Mouse (Mus musculus): ENCODE measurements around the gene Zdhhc22. TPM values are rescaled to one million over a fixed set of nuclear protein-coding genes. Genes with fewer than 3 reads are reported as not detected.

The Zdhhc22 gene
- polyA plus RNA-seq, 1 experiment from 2014 or later, result 14.9 TPM

DNA sequence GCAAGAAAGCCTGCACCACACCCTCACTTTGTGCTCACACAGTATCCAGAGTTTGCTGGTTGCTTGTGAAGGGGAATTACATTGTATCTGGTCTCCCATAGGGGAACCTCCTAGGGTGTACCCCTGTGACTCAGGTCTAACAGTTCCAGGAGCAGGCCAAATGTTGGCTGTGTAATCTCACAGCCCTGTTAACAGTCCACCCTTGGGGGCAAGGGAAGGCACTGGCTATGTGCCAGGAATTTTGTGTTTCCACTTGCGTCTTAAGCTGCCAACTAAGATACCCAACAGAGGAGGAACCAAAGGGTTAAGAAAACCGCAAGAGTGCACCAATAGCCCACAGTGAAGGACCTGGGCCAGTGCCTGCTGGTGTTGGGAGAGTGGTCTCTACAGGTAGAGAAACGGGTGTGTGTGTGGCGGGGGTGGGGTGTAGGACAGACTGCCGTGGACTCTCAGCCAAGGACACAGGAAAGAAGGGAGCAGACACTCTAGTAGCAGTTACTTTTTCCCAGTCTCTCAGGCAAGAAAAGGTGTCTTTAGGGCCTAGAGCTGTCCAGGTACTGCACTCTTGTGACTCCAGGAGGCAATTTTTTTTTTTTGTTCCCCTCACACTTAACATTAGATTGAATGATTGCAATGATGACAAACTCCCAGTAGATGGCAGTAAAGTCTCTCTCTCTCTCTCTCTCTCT lies 10.1 kb upstream of the Zdhhc22 start:
- no peaks in the 10 kb centered on the region for H3K9me3 ChIP-seq (ENCODE audit: control insufficient read depth, low read length)
- H3K9ac ChIP-seq, result no peak overlapping the region
- no peaks in the 10 kb centered on the region for H3K36me3 ChIP-seq (replicated peaks; ENCODE audit: control insufficient read depth, insufficient read depth)
- DNase-seq (ENCODE audit: low spot score) (peak; percentile 78), ATAC-seq (ENCODE audit: low FRiP score) (peak; percentile 26; the same call in 1 of the 2 replicates)
- H3K4me3 ChIP-seq (replicated peaks; ENCODE audit: low read length), result no peak overlapping the region
- 54% methylated on average over 5 of the region's 5 CpGs for WGBS
- 0 out of 2 replicates have a peak, but pooled peaks cover 5% of the 10 kb centered on the region for H3K4me1 ChIP-seq (replicated peaks; ENCODE audit: control insufficient read depth, insufficient read depth, low read length)
- no peak overlapping the region for H3K27ac ChIP-seq
- H3K4me2 ChIP-seq (replicated peaks), result no peak overlapping the region
- H3K27me3 ChIP-seq (ENCODE audit: control insufficient read depth, insufficient read depth, low read length), result no peaks in the 10 kb centered on the region

DNA sequence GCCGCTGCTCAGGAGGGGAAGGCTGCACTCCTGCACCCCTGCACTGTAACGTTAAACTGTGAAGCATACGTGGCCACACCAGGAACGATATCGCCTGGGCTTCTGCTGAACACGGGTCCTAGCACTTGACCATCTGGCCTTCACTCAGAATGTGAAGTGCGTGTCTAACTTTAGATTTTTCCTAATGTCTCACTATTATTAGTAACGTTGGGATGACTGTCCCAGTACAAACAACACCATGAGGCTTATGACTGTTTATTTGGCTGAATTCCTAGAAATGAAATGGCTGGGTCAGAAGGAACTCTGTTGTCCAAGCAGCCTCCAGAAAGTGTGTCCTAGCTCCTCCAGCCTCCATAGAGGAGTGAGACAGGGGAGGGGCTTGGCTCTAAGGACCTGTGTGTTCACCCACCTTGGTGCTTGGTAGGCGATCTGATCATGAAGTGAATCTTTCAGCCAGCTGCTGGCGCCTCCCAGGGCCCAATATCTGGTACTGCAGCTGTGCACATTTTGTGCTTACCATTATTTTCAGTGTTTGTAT lies 9.1 kb upstream of the Zdhhc22 start:
- no peak for DNase-seq (ENCODE audit: low spot score)
- WGBS, result 81% methylated on average over 10 of the region's 10 CpGs
- peaks cover 7% of the 10 kb centered on the region; the same call in 1 of the 2 replicates for H3K4me1 ChIP-seq (replicated peaks; ENCODE audit: control insufficient read depth, insufficient read depth, low read length)

DNA sequence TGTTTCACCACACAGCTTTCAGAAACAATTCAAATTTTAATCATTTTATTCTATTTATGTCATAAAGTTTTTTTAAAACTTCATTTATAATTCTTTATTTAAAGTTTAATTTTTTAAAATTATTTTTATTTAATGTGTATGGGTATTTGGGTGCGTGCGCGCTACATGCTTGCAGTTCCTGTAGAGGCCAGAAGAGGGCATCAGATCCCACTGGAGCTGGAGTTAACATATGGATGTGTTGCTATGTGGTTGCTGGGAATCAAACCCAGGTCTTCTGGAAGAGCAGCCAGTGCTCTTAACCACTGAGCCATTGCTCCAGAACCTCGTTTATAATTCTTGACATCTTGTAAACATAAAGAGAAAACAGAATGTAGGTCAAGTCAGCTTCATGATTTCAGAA lies 8.5 kb upstream of the Zdhhc22 start:
- H3K36me3 ChIP-seq (replicated peaks; ENCODE audit: control insufficient read depth, insufficient read depth), result no peaks in the 10 kb centered on the region
- H3K27ac ChIP-seq, result no peak overlapping the region
- no peak overlapping the region for H3K4me3 ChIP-seq (replicated peaks; ENCODE audit: low read length)
- no peak overlapping the region for H3K4me2 ChIP-seq (replicated peaks)
- H3K27me3 ChIP-seq (ENCODE audit: control insufficient read depth, insufficient read depth, low read length), result no peaks in the 10 kb centered on the region
- WGBS, result 90% methylated on average over 4 of the region's 4 CpGs
- H3K9me3 ChIP-seq (ENCODE audit: control insufficient read depth, low read length), result no peaks in the 10 kb centered on the region
- peaks cover 11% of the 10 kb centered on the region; the same call in 1 of the 2 replicates for H3K4me1 ChIP-seq (replicated peaks; ENCODE audit: control insufficient read depth, insufficient read depth, low read length)
- DNase-seq (ENCODE audit: low spot score) (no peak), ATAC-seq (ENCODE audit: low FRiP score) (no peak)
- H3K9ac ChIP-seq, result no peak overlapping the region

More for the DNA sequence above, 9.1 kb upstream of the Zdhhc22 start:
- no peak overlapping the region for H3K4me3 ChIP-seq (replicated peaks; ENCODE audit: low read length)
- ATAC-seq (ENCODE audit: low FRiP score), result no peak
- H3K27me3 ChIP-seq (ENCODE audit: control insufficient read depth, insufficient read depth, low read length), result no peaks in the 10 kb centered on the region
- no peaks in the 10 kb centered on the region for H3K36me3 ChIP-seq (replicated peaks; ENCODE audit: control insufficient read depth, insufficient read depth)
- no peaks in the 10 kb centered on the region for H3K9me3 ChIP-seq (ENCODE audit: control insufficient read depth, low read length)
- no peak overlapping the region for H3K9ac ChIP-seq
- H3K27ac ChIP-seq, result no peak overlapping the region
- no peak overlapping the region for H3K4me2 ChIP-seq (replicated peaks)

DNA sequence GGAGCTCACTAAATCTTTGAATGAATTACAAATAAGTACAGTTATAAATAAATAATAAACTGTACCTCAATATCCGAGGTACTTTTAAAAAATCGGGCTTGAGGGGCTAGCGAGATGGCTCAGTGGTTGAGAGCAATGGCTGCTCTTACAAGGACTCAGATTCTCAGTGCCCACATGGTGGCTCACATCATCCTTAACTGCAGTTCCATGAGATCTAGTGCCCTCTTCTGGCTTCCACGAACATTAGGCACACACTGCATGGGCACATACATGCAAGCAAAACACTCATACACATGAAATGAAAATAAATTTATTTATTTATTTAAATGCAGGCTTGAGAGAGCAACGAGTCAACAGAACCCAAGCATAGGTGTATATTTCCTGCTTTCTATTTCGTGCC lies 5.7 kb upstream of the Zdhhc22 start:
- Histone ChIP-seq H3K4me2 (replicated peaks) (no peak overlapping the region), H3K4me3 (replicated peaks; ENCODE audit: low read length) (no peak overlapping the region), H3K9ac (no peak overlapping the region), H3K27ac (no peak overlapping the region), H3K27me3 (ENCODE audit: control insufficient read depth, insufficient read depth, low read length) (peaks cover 5% of the 10 kb centered on the region), H3K4me1 (replicated peaks; ENCODE audit: control insufficient read depth, insufficient read depth, low read length) (peaks cover 18% of the 10 kb centered on the region; the same call in 1 of the 2 replicates), H3K36me3 (replicated peaks; ENCODE audit: control insufficient read depth, insufficient read depth) (no peaks in the 10 kb centered on the region), H3K9me3 (ENCODE audit: control insufficient read depth, low read length) (no peaks in the 10 kb centered on the region)
- DNase-seq (ENCODE audit: low spot score) (no peak), ATAC-seq (ENCODE audit: low FRiP score) (no peak)
- 87% methylated on average over 6 of the region's 6 CpGs for WGBS

DNA sequence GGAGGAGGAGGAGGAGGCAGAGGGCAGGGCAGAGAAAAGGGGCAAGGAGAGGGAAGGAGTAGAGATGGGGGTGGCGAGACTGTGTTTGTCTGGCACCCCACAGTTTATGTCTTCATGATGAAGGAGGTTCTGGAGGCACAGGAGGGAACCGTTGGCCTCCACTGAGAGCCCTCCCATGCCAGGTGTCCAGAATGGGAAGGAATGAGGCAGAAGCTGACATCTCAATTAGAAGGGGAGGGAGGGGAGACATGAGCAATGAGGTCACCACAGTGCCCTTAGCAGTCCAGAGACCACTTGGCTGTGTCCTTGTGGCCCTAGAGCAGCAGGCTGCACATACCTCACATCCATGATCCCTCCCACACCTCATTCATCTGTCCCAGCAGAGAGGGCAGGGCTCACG lies 4.5 kb upstream of the Zdhhc22 start:
- no peak overlapping the region for H3K4me3 ChIP-seq (replicated peaks; ENCODE audit: low read length)
- no peak overlapping the region for H3K27ac ChIP-seq

DNA sequence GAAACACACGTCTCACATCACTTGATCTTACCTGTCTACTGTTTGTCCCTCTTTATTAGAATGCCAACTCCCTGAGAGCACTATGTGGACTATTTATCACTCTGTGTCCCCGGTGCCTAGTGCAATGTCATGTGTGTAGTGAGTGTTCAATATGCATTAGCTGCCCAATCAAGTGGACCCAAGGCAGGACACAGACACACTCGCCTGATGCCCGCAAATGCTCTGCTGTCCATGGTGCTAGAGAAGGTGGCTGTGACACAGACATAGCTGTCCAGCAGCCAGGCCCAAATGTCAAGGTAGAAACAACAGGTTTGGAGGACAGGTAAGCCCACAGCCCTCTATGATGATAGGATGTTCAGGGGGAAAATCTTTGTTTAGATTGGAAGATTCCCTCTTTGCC lies 3.9 kb upstream of the Zdhhc22 start:
- H3K4me2 ChIP-seq (replicated peaks), result no peak overlapping the region
- H3K4me1 ChIP-seq (replicated peaks; ENCODE audit: control insufficient read depth, insufficient read depth, low read length), result peaks cover 29% of the 10 kb centered on the region
- H3K27ac ChIP-seq, result no peak overlapping the region
- 40% methylated on average over 4 of the region's 4 CpGs for WGBS
- no peaks in the 10 kb centered on the region for H3K9me3 ChIP-seq (ENCODE audit: control insufficient read depth, low read length)
- H3K4me3 ChIP-seq (replicated peaks; ENCODE audit: low read length), result no peak overlapping the region
- H3K27me3 ChIP-seq (ENCODE audit: control insufficient read depth, insufficient read depth, low read length), result peaks cover 12% of the 10 kb centered on the region
- ATAC-seq (ENCODE audit: low FRiP score), result no peak
- H3K9ac ChIP-seq, result no peak overlapping the region
- no peak for DNase-seq (ENCODE audit: low spot score)
- no peaks in the 10 kb centered on the region for H3K36me3 ChIP-seq (replicated peaks; ENCODE audit: control insufficient read depth, insufficient read depth)

More for the DNA sequence above, 4.5 kb upstream of the Zdhhc22 start:
- Histone ChIP-seq H3K9me3 (ENCODE audit: control insufficient read depth, low read length) (no peaks in the 10 kb centered on the region), H3K27me3 (ENCODE audit: control insufficient read depth, insufficient read depth, low read length) (peaks cover 6% of the 10 kb centered on the region), H3K36me3 (replicated peaks; ENCODE audit: control insufficient read depth, insufficient read depth) (no peaks in the 10 kb centered on the region), H3K4me1 (replicated peaks; ENCODE audit: control insufficient read depth, insufficient read depth, low read length) (peaks cover 23% of the 10 kb centered on the region), H3K4me2 (replicated peaks) (no peak overlapping the region), H3K9ac (no peak overlapping the region)
- ATAC-seq (ENCODE audit: low FRiP score) (no peak), DNase-seq (ENCODE audit: low spot score) (no peak)
- WGBS, result 36% methylated on average over 3 of the region's 3 CpGs

DNA sequence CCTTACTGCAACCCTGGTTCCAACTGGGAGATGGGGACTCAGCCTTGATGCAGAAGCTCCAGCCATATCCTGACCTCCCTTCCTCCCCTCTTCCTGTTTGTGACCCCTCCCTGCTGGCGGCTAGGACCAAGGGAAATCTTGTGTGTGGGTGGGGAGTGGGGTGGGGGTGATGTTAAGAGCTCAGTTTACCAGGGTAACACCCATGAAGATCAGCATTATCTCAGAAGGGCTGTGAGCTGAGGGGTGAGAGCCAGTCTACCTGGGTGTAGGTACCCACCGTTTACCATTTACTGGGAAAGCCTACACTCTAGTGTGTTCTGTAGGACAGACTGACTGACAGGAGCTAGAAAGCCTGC lies 503 bp upstream of the Zdhhc22 start:
- WGBS, result 57% methylated on average over 2 of the region's 2 CpGs
- Histone ChIP-seq H3K4me3 (replicated peaks; ENCODE audit: low read length) (peak overlapping the region; percentile 63), H3K4me2 (replicated peaks) (peak overlapping the region; percentile 86), H3K4me1 (replicated peaks; ENCODE audit: control insufficient read depth, insufficient read depth, low read length) (peaks cover 29% of the 10 kb centered on the region), H3K27ac (peak overlapping the region; percentile 80; the same call in 1 of the 2 replicates), H3K36me3 (replicated peaks; ENCODE audit: control insufficient read depth, insufficient read depth) (no peaks in the 10 kb centered on the region), H3K9me3 (ENCODE audit: control insufficient read depth, low read length) (no peaks in the 10 kb centered on the region), H3K9ac (peak overlapping the region; percentile 81), H3K27me3 (ENCODE audit: control insufficient read depth, insufficient read depth, low read length) (peaks cover 35% of the 10 kb centered on the region)
- DNase-seq (ENCODE audit: low spot score) (no peak), ATAC-seq (ENCODE audit: low FRiP score) (no peak)

DNA sequence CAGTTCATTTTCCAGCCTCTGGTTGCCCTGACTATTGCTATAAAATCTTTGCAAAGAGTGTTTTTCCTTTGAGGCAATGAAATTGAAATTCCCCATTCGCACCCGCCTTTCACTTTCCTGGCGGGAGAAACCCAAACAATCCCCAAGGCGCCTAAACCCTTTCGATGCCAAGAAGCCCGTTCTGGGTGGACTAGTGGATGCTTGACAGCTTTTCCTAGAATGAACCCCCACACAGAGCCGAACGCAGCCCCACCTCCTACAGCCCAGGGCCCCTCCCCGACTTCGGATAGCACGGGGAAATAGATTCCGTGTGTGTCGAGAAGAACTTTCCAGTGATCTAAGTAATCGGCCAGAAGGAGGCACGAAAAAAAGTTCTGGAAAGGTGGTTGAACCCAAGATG lies 852 bp downstream of the Zdhhc22 start:
- Histone ChIP-seq H3K27me3 (ENCODE audit: control insufficient read depth, insufficient read depth, low read length) (peaks cover 47% of the 10 kb centered on the region), H3K4me1 (replicated peaks; ENCODE audit: control insufficient read depth, insufficient read depth, low read length) (peaks cover 28% of the 10 kb centered on the region), H3K9me3 (ENCODE audit: control insufficient read depth, low read length) (no peaks in the 10 kb centered on the region), H3K36me3 (replicated peaks; ENCODE audit: control insufficient read depth, insufficient read depth) (no peaks in the 10 kb centered on the region), H3K27ac (no peak overlapping the region; the same call in 1 of the 2 replicates), H3K9ac (peak overlapping the region; percentile 81; the same call in 1 of the 2 replicates), H3K4me3 (replicated peaks; ENCODE audit: low read length) (peak overlapping the region; percentile 63), H3K4me2 (replicated peaks) (peak overlapping the region; percentile 86)
- ATAC-seq (ENCODE audit: low FRiP score) (no peak), DNase-seq (ENCODE audit: low spot score) (no peak)
- WGBS, result 5% methylated on average over 15 of the region's 15 CpGs

DNA sequence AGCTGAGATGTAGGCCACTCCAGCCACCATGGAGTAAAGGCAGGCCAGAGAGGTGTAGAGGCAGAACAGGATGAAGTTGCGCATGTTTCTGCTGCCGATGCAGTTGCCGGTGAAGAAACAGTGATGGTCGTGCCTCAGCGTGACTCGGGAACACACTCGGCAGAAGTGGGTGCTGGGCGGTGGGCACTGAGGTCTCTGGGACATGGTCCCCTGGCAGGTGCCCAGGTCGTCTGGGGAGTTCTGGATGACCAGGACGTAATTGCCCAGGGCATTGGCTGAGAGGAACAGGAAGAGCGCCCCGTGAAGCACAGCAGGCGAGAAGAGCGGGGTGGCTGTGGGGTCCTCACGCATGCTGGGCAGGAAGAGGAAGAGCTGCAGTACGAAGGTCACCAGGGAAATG lies 2.0 kb downstream of the Zdhhc22 start:
- DNase-seq (ENCODE audit: low spot score) (no peak), ATAC-seq (ENCODE audit: low FRiP score) (no peak)
- H3K9ac ChIP-seq, result no peak overlapping the region
- H3K9me3 ChIP-seq (ENCODE audit: control insufficient read depth, low read length), result no peaks in the 10 kb centered on the region
- no peak overlapping the region for H3K4me3 ChIP-seq (replicated peaks; ENCODE audit: low read length)
- 54% methylated on average over 16 of the region's 16 CpGs for WGBS
- H3K4me2 ChIP-seq (replicated peaks), result no peak overlapping the region
- H3K27me3 ChIP-seq (ENCODE audit: control insufficient read depth, insufficient read depth, low read length), result peaks cover 48% of the 10 kb centered on the region
- H3K4me1 ChIP-seq (replicated peaks; ENCODE audit: control insufficient read depth, insufficient read depth, low read length), result peaks cover 33% of the 10 kb centered on the region
- H3K36me3 ChIP-seq (replicated peaks; ENCODE audit: control insufficient read depth, insufficient read depth), result no peaks in the 10 kb centered on the region
- no peak overlapping the region for H3K27ac ChIP-seq
